Mouse (Mus musculus) kidney, adult 2 months (tissue): ENCODE data around the gene Slc50a1. TPM values are rescaled to one million over a fixed set of nuclear protein-coding genes. Genes with fewer than 3 reads are reported as not detected.
A peak's percentile ranks its signal among the peaks of the same experiment; 100 is the strongest.

Source experiments
- DNase-seq: peaks from one replicate; pipeline ENCODE4 v3.0.0; 2021
- H3K27ac ChIP-seq: fragments of 200-500 bp; 2 replicates; pipeline ENCODE4 v1.5.1; 2012; ENCODE audit warnings: low read depth, low read length, control low read depth, inconsistent platforms; ENCODE audit not compliant: insufficient read depth
- H3K27me3 ChIP-seq: fragments of 200-500 bp; replicated peaks from 2 replicates; pipeline ENCODE4 v1.6.1; 2012; ENCODE audit warnings: mild to moderate bottlenecking, moderate library complexity, low read length, inconsistent platforms; ENCODE audit not compliant: control insufficient read depth, insufficient read depth
- H3K36me3 ChIP-seq: fragments of 200-500 bp; 2 replicates; pipeline ENCODE4 v1.6.1; 2012; ENCODE audit warnings: mild to moderate bottlenecking, moderate library complexity, low read length, inconsistent platforms; ENCODE audit not compliant: control insufficient read depth, insufficient read depth
- H3K4me1 ChIP-seq: fragments of 200-500 bp; 2 replicates; pipeline ENCODE4 v1.6.1; 2011; ENCODE audit warnings: low read length; ENCODE audit not compliant: control insufficient read depth, insufficient read depth
- H3K4me3 ChIP-seq: fragments of 200-500 bp; 2 replicates; pipeline ENCODE4 v1.5.1; 2011; ENCODE audit warnings: mild to moderate bottlenecking, low read depth, low read length, control low read depth; ENCODE audit not compliant: insufficient read depth
- CTCF ChIP-seq: fragments of 200-500 bp; conservative IDR thresholded peaks from 2 replicates; pipeline ENCODE4 v1.5.1; 2011; ENCODE audit warnings: low read depth, mild to moderate bottlenecking, control low read depth, low read length, moderate library complexity, mixed read lengths; ENCODE audit not compliant: insufficient read depth, insufficient read length
- POLR2A ChIP-seq: fragments of 200-500 bp; IDR thresholded peaks from one replicate; pipeline ENCODE4 v1.6.1; 2011; ENCODE audit warnings: low read depth, low read length, control low read depth
- WGBS: fragments of 180-500 bp; shearing (Covaris S2); methylation state at CpG from one replicate; pipeline ENCODE4 v1.1.7; 2018; 5-methylcytosine and 5-hydroxymethylcytosine counted together
- polyA plus RNA-seq: library from polyadenylated mRNA; depleted of rRNA; stranded (reverse); fragments of >200 nt; gene quantifications from 2 replicates; pipeline ENCODE4 v1.2.3, GENCODE M21; 2012

The Slc50a1 gene
- polyA plus RNA-seq, 1 experiment, result 110 TPM

- WGBS, result 38% methylated on average over 4 of the region's 4 CpGs
Observed at GRCm38 (mm10) chr3:89305105-89305504, 34.7 kb upstream of the Slc50a1 start.

GRCm38 (mm10) chr3:89304440-89304839 lies 34.1 kb upstream of the Slc50a1 start:
- no peaks in the 10 kb centered on the region for H3K36me3 ChIP-seq
- no peak overlapping the region for H3K4me3 ChIP-seq
- peaks cover 12% of the 10 kb centered on the region for H3K4me1 ChIP-seq
- no peak overlapping the region for H3K27ac ChIP-seq
- no peaks in the 10 kb centered on the region for H3K27me3 ChIP-seq
- TF ChIP-seq CTCF (no peak), POLR2A (no peak)
- WGBS, result 83% methylated on average over 6 of the region's 6 CpGs
- DNase-seq, result no peak

More at GRCm38 (mm10) chr3:89305105-89305504, 34.7 kb upstream of the Slc50a1 start:
- H3K4me3 ChIP-seq, result no peak overlapping the region
- peak overlapping the region; percentile 42 for H3K27ac ChIP-seq
- TF ChIP-seq CTCF (no peak), POLR2A (no peak)
- no peaks in the 10 kb centered on the region for H3K27me3 ChIP-seq
- H3K36me3 ChIP-seq, result no peaks in the 10 kb centered on the region
- H3K4me1 ChIP-seq, result peaks cover 12% of the 10 kb centered on the region
- no peak for DNase-seq

- no peaks in the 10 kb centered on the region for H3K27me3 ChIP-seq
- DNase-seq, result no peak
- H3K27ac ChIP-seq, result peak overlapping the region; percentile 5; the same call in 1 of the 2 replicates
- H3K36me3 ChIP-seq, result no peaks in the 10 kb centered on the region
- WGBS, result 66% methylated on average over 2 of the region's 2 CpGs
- H3K4me1 ChIP-seq, result peaks cover 11% of the 10 kb centered on the region
- no peak for TF ChIP-seq POLR2A
- TF ChIP-seq CTCF, result 0 out of 2 replicates have a peak, but pooled peaks have one; percentile 4
- no peak overlapping the region for H3K4me3 ChIP-seq
Observed at GRCm38 (mm10) chr3:89300514-89300913, 30.1 kb upstream of the Slc50a1 start.

- Histone ChIP-seq H3K27me3 (no peaks in the 10 kb centered on the region), H3K4me3 (no peak overlapping the region), H3K36me3 (no peaks in the 10 kb centered on the region), H3K27ac (0 out of 2 replicates have a peak overlapping the region, but pooled peaks have one; percentile 5), H3K4me1 (peaks cover 6% of the 10 kb centered on the region)
- 23% methylated on average over 1 of the region's 1 CpGs for WGBS
- no peak for TF ChIP-seq CTCF
- no peak for TF ChIP-seq POLR2A
- peak; percentile 90 for DNase-seq
Observed at GRCm38 (mm10) chr3:89300071-89300470, 29.7 kb upstream of the Slc50a1 start.

- Histone ChIP-seq H3K36me3 (no peaks in the 10 kb centered on the region), H3K27ac (peak overlapping the region; percentile 7; the same call in 1 of the 2 replicates), H3K4me3 (peak overlapping the region; percentile 24; the same call in 1 of the 2 replicates), H3K27me3 (no peaks in the 10 kb centered on the region), H3K4me1 (peaks cover 3% of the 10 kb centered on the region; the same call in 1 of the 2 replicates)
- TF ChIP-seq POLR2A (no peak), CTCF (peak; percentile 31; the same call in 1 of the 2 replicates)
- WGBS, result 2% methylated on average over 14 of the region's 14 CpGs
- peak; percentile 67 for DNase-seq
Observed at GRCm38 (mm10) chr3:89299499-89299898, 29.1 kb upstream of the Slc50a1 start.

GRCm38 (mm10) chr3:89298908-89299307 lies 28.5 kb upstream of the Slc50a1 start:
- WGBS, result 92% methylated on average over 6 of the region's 6 CpGs
- no peak for TF ChIP-seq POLR2A
- TF ChIP-seq CTCF, result no peak
- Histone ChIP-seq H3K27ac (no peak overlapping the region), H3K4me3 (no peak overlapping the region), H3K36me3 (no peaks in the 10 kb centered on the region), H3K27me3 (no peaks in the 10 kb centered on the region), H3K4me1 (peaks cover 3% of the 10 kb centered on the region; the same call in 1 of the 2 replicates)
- no peak for DNase-seq

GRCm38 (mm10) chr3:89296761-89297396 lies 26.5 kb upstream of the Slc50a1 start:
- H3K27ac ChIP-seq, result no peak overlapping the region
- peaks cover 9% of the 10 kb centered on the region; the same call in 1 of the 2 replicates for H3K4me1 ChIP-seq
- 81% methylated on average over 11 of the region's 11 CpGs for WGBS
- no peaks in the 10 kb centered on the region for H3K36me3 ChIP-seq
- H3K4me3 ChIP-seq, result no peak overlapping the region
- H3K27me3 ChIP-seq, result no peaks in the 10 kb centered on the region
- no peak for TF ChIP-seq POLR2A
- TF ChIP-seq CTCF, result no peak
- DNase-seq, result no peak
